Mouse (Mus musculus) NIH3T3 (cell line): ENCODE results near the gene Uba5.
A peak's percentile ranks its signal among the peaks of the same experiment; 100 is the strongest.

Experiments
- DNase-seq: peaks from one replicate; pipeline ENCODE4 v3.0.0-alpha.2; 2012; ENCODE audit warnings: low read depth

The Uba5 gene

GRCm38 (mm10) chr9:104062430-104063243 is at the start of gene Uba5:
TSS of gene Uba5 (minus strand) at chr9:104063134.
- DNase-seq, result peak; percentile 85

- DNase-seq, result no peak
Measured at GRCm38 (mm10) chr9:104109151-104109550, 46.2 kb upstream of the Uba5 start.

- DNase-seq, result no peak
Measured at GRCm38 (mm10) chr9:104108571-104109143, 45.7 kb upstream of the Uba5 start.

- no peak for DNase-seq
Measured at GRCm38 (mm10) chr9:104107482-104107881, 44.5 kb upstream of the Uba5 start.

- DNase-seq, result no peak
Measured at GRCm38 (mm10) chr9:104106930-104107329, 44.0 kb upstream of the Uba5 start.

GRCm38 (mm10) chr9:104104986-104105385 is 42.1 kb upstream of the Uba5 start:
- DNase-seq, result no peak

- DNase-seq, result no peak
Measured at GRCm38 (mm10) chr9:104102901-104103300, 40.0 kb upstream of the Uba5 start.

- peak; percentile 23 for DNase-seq
Measured at GRCm38 (mm10) chr9:104102301-104102700, 39.4 kb upstream of the Uba5 start.

- no peak for DNase-seq
Measured at GRCm38 (mm10) chr9:104101458-104101857, 38.5 kb upstream of the Uba5 start.

- no peak for DNase-seq
Measured at GRCm38 (mm10) chr9:104100822-104101221, 37.9 kb upstream of the Uba5 start.

GRCm38 (mm10) chr9:104099060-104099459 is 36.1 kb upstream of the Uba5 start:
- no peak for DNase-seq

- no peak for DNase-seq
Measured at GRCm38 (mm10) chr9:104098256-104098655, 35.3 kb upstream of the Uba5 start.

- no peak for DNase-seq
Measured at GRCm38 (mm10) chr9:104092945-104093344, 30.0 kb upstream of the Uba5 start.

GRCm38 (mm10) chr9:104088555-104088954 is 25.6 kb upstream of the Uba5 start:
- peak; percentile 32 for DNase-seq

GRCm38 (mm10) chr9:104085730-104086429 is 22.9 kb upstream of the Uba5 start:
- DNase-seq, result peak; percentile 5

- no peak for DNase-seq
Measured at GRCm38 (mm10) chr9:104080038-104080437, 17.1 kb upstream of the Uba5 start.

- peak; percentile 58 for DNase-seq
Measured at GRCm38 (mm10) chr9:104079379-104079778, 16.4 kb upstream of the Uba5 start.

GRCm38 (mm10) chr9:104078780-104079179 is 15.8 kb upstream of the Uba5 start:
- no peak for DNase-seq

GRCm38 (mm10) chr9:104075808-104076207 is 12.9 kb upstream of the Uba5 start:
- peak; percentile 57 for DNase-seq

- DNase-seq, result no peak
Measured at GRCm38 (mm10) chr9:104070863-104071604, 8.1 kb upstream of the Uba5 start.

GRCm38 (mm10) chr9:104070241-104070640 is 7.3 kb upstream of the Uba5 start:
- no peak for DNase-seq

GRCm38 (mm10) chr9:104064571-104064970 is 1.6 kb upstream of the Uba5 start:
- no peak for DNase-seq
